Comparison of ENCODE assay signal across 15 mouse cellular contexts in genomic region chr1:41916730-41917347, GRCm38 (mm10).
DNase-seq lines count a peak whose midpoint lies in the region; ATAC-seq and TF ChIP-seq lines count a peak whose summit lies in the region.
"Had no signal": no experiment of that assay in that cellular context is flagged by ENCODE, and none has a peak within 500 bp of the region (broad histone marks: within the 10 kb centered on the region; RNA-seq: fewer than 3 reads in every experiment).

No protein-coding gene starts in this region.

- no peak for DNase-seq in kidney, adult 11 months
- peak; percentile 37 for DNase-seq in midbrain, embryonic 11.5 days (ENCODE audit: low spot score, missing footprints)
- no peak for DNase-seq in forebrain, embryonic 10.5 days (ENCODE audit: extremely low spot score, low spot score)
- peak; percentile 63 for DNase-seq in forebrain, postnatal 0 days
- no peak for DNase-seq in gastrocnemius, postnatal 36 days
- DNase-seq: cerebellum, adult 11-12 months; gastrocnemius, postnatal 14 days; heart, postnatal 10 days; kidney, postnatal 36 days; thymus, postnatal 4 days had no signal

- no peak overlapping the region for H3K9ac ChIP-seq in kidney, embryonic 14.5 days (ENCODE audit: low read depth, low read length)
- H3K9ac ChIP-seq in midbrain, embryonic 11.5 days (ENCODE audit: low read length): no peak overlapping the region
- no peak overlapping the region for H3K9ac ChIP-seq in midbrain, embryonic 13.5 days (replicated peaks)
- no peak overlapping the region for H3K9ac ChIP-seq in forebrain, postnatal 0 days
- H3K9ac ChIP-seq: embryonic facial prominence, embryonic 12.5 days; liver, embryonic 14.5 days had no signal

- H3K27ac ChIP-seq in kidney, embryonic 14.5 days (ENCODE audit: low read depth, low read length): no peak overlapping the region
- no peak overlapping the region for H3K27ac ChIP-seq in midbrain, embryonic 11.5 days (ENCODE audit: low read depth, low read length)
- H3K27ac ChIP-seq in midbrain, embryonic 13.5 days: no peak overlapping the region
- peak overlapping the region; percentile 77 for H3K27ac ChIP-seq in forebrain, embryonic 10.5 days
- H3K27ac ChIP-seq in forebrain, postnatal 0 days (ENCODE audit: low read depth, low read length): no peak overlapping the region
- H3K27ac ChIP-seq: embryonic facial prominence, embryonic 12.5 days; liver, embryonic 14.5 days; macrophage had no signal

- 43% methylated on average over 4 of the region's 4 CpGs for WGBS in kidney, embryonic 14.5 days
- WGBS in midbrain, embryonic 11.5 days: 91% methylated on average over 4 of the region's 4 CpGs
- WGBS in midbrain, embryonic 13.5 days: 84% methylated on average over 4 of the region's 4 CpGs
- WGBS in forebrain, embryonic 10.5 days: 90% methylated on average over 4 of the region's 4 CpGs
- 30% methylated on average over 4 of the region's 4 CpGs for WGBS in forebrain, postnatal 0 days

- H3K4me3 ChIP-seq in kidney, embryonic 14.5 days (ENCODE audit: low read length): no peak overlapping the region
- no peak overlapping the region for H3K4me3 ChIP-seq in midbrain, embryonic 11.5 days (ENCODE audit: low read depth, low read length)
- H3K4me3 ChIP-seq in midbrain, embryonic 13.5 days (replicated peaks): no peak overlapping the region
- no peak overlapping the region for H3K4me3 ChIP-seq in forebrain, embryonic 10.5 days
- H3K4me3 ChIP-seq in forebrain, postnatal 0 days (ENCODE audit: low read depth, low read length): no peak overlapping the region
- H3K4me3 ChIP-seq: embryonic facial prominence, embryonic 12.5 days had no signal

- intact Hi-C loops in gastrocnemius, postnatal 36 days (cut with DNase I): no loop called here

- H3K36me3 ChIP-seq in kidney, embryonic 14.5 days (ENCODE audit: control insufficient read depth, insufficient read depth, low read length): no peaks in the 10 kb centered on the region
- no peaks in the 10 kb centered on the region for H3K36me3 ChIP-seq in midbrain, embryonic 11.5 days (ENCODE audit: control insufficient read depth, insufficient read depth, low read length)
- no peaks in the 10 kb centered on the region for H3K36me3 ChIP-seq in midbrain, embryonic 13.5 days
- no peaks in the 10 kb centered on the region for H3K36me3 ChIP-seq in forebrain, embryonic 10.5 days (replicated peaks)
- no peaks in the 10 kb centered on the region for H3K36me3 ChIP-seq in forebrain, postnatal 0 days (ENCODE audit: insufficient read depth)
- H3K36me3 ChIP-seq: embryonic facial prominence, embryonic 12.5 days had no signal

- no peaks in the 10 kb centered on the region for H3K27me3 ChIP-seq in kidney, embryonic 14.5 days (ENCODE audit: control insufficient read depth, insufficient read depth, low read length)
- no peaks in the 10 kb centered on the region for H3K27me3 ChIP-seq in midbrain, embryonic 11.5 days (ENCODE audit: control insufficient read depth, insufficient read depth, low read length)
- H3K27me3 ChIP-seq in midbrain, embryonic 13.5 days: no peaks in the 10 kb centered on the region
- 0 out of 2 replicates have a peak, but pooled peaks cover 4% of the 10 kb centered on the region for H3K27me3 ChIP-seq in forebrain, embryonic 10.5 days (ENCODE audit: poor library complexity, severe bottlenecking)
- H3K27me3 ChIP-seq in forebrain, postnatal 0 days (ENCODE audit: insufficient read depth, low read length): no peaks in the 10 kb centered on the region
- H3K27me3 ChIP-seq: embryonic facial prominence, embryonic 12.5 days had no signal

- TF ChIP-seq CTCF in forebrain, postnatal 0 days (IDR thresholded peaks at IDR 0.05; ENCODE audit: low read depth): no peak

- no peak overlapping the region for H3K4me2 ChIP-seq in kidney, embryonic 14.5 days (replicated peaks; ENCODE audit: low read depth, low read length)
- no peak overlapping the region for H3K4me2 ChIP-seq in midbrain, embryonic 11.5 days
- H3K4me2 ChIP-seq in midbrain, embryonic 13.5 days (replicated peaks): no peak overlapping the region
- H3K4me2 ChIP-seq in forebrain, postnatal 0 days (ENCODE audit: low read depth): no peak overlapping the region
- H3K4me2 ChIP-seq: embryonic facial prominence, embryonic 12.5 days had no signal

- H3K9me3 ChIP-seq in kidney, embryonic 14.5 days (ENCODE audit: control insufficient read depth, low read length): no peaks in the 10 kb centered on the region
- no peaks in the 10 kb centered on the region for H3K9me3 ChIP-seq in midbrain, embryonic 11.5 days (ENCODE audit: control insufficient read depth, low read length)
- H3K9me3 ChIP-seq in midbrain, embryonic 13.5 days: no peaks in the 10 kb centered on the region
- H3K9me3 ChIP-seq in forebrain, embryonic 10.5 days: no peaks in the 10 kb centered on the region
- no peaks in the 10 kb centered on the region for H3K9me3 ChIP-seq in forebrain, postnatal 0 days (ENCODE audit: low read length)
- H3K9me3 ChIP-seq: embryonic facial prominence, embryonic 12.5 days had no signal

- H3K4me1 ChIP-seq in kidney, embryonic 14.5 days (ENCODE audit: control insufficient read depth, insufficient read depth, low read length): no peaks in the 10 kb centered on the region
- H3K4me1 ChIP-seq in midbrain, embryonic 11.5 days (ENCODE audit: control insufficient read depth, insufficient read depth, low read length): peaks cover 8% of the 10 kb centered on the region
- peaks cover 16% of the 10 kb centered on the region for H3K4me1 ChIP-seq in midbrain, embryonic 13.5 days (replicated peaks)
- peaks cover 44% of the 10 kb centered on the region for H3K4me1 ChIP-seq in forebrain, embryonic 10.5 days
- H3K4me1 ChIP-seq in forebrain, postnatal 0 days (ENCODE audit: insufficient read depth): peaks cover 6% of the 10 kb centered on the region; the same call in 1 of the 2 replicates

- ATAC-seq in kidney, embryonic 14.5 days (ENCODE audit: low FRiP score, low TSS enrichment): peak; percentile 66; the same call in 1 of the 2 replicates
- ATAC-seq in midbrain, embryonic 11.5 days (ENCODE audit: low FRiP score): no peak
- no peak for ATAC-seq in midbrain, embryonic 13.5 days
- ATAC-seq in forebrain, postnatal 0 days: no peak

Comparison
In these comparisons a context has a peak if more than half of its experiments do, and no peak if none do; other contexts are left out.
1. DNase-seq: peak in midbrain, embryonic 11.5 days (single experiment) and forebrain, postnatal 0 days (single experiment); none in kidney, adult 11 months (single experiment), forebrain, embryonic 10.5 days (single experiment) and gastrocnemius, postnatal 36 days (0 of 2).